Mouse (Mus musculus) myocyte (in vitro differentiated cells): ENCODE measurements around the gene Fam131b.

Source experiments
- E2F4 ChIP-seq: IDR thresholded peaks from one replicate; pipeline ENCODE4 v1.6.1; 2011; ENCODE audit warnings: mild to moderate bottlenecking, control low read depth, moderate library complexity; ENCODE audit not compliant: insufficient read depth
- MYOG ChIP-seq, 3 experiments: IDR thresholded peaks; one replicate each; pipeline ENCODE4 v1.6.1; 2011; ENCODE audit warnings: control low read depth in 2 of 3, low read depth in 2 of 3, mild to moderate bottlenecking in 2 of 3; ENCODE audit not compliant: insufficient read length in 2 of 3, control insufficient read depth in 1 of 3, insufficient read depth in 1 of 3
- POLR2A ChIP-seq: IDR thresholded peaks from one replicate; pipeline ENCODE4 v1.6.1; 2011; ENCODE audit warnings: low read depth, mild to moderate bottlenecking, control low read depth, moderate library complexity; ENCODE audit not compliant: insufficient read length
- USF1 ChIP-seq: IDR thresholded peaks from one replicate; pipeline ENCODE4 v1.6.1; 2011; ENCODE audit warnings: low read depth, mild to moderate bottlenecking, control low read depth, moderate library complexity

GRCm38 (mm10) chr6:42372816-42373547 is 48.5 kb upstream of the Fam131b start, which contains the start of gene Epha1:
- TF ChIP-seq USF1 (no peak), MYOG (IDR thresholded peaks at IDR 0.05; ENCODE audit: control insufficient read depth in 1 of 3, insufficient read depth in 1 of 3, insufficient read length in 2 of 3, low read depth in 2 of 3) (no peak), E2F4 (no peak), POLR2A (no peak)
